Mouse (Mus musculus) megakaryocyte, embryonic 14.5 days (primary cell): ENCODE data around the gene Itih3. TPM values are rescaled to one million over a fixed set of nuclear protein-coding genes. Genes with fewer than 3 reads are reported as not detected.

Experiments used
- H3K27me3 ChIP-seq: replicated peaks from 2 replicates; pipeline ENCODE3; 2012; ENCODE audit warnings: inconsistent platforms
- H3K36me3 ChIP-seq: replicated peaks from 2 replicates; pipeline ENCODE3; 2012; ENCODE audit warnings: low read length, inconsistent platforms, mixed read lengths
- H3K4me1 ChIP-seq: 2 replicates; pipeline ENCODE4 v1.6.1; 2012; ENCODE audit warnings: inconsistent platforms
- H3K4me3 ChIP-seq: replicated peaks from 2 replicates; pipeline ENCODE3; 2012; ENCODE audit warnings: moderate library complexity, mild to moderate bottlenecking, inconsistent platforms
- H3K9me3 ChIP-seq: 2 replicates; pipeline ENCODE4 v1.6.1; 2012; ENCODE audit warnings: inconsistent platforms
- FLI1 ChIP-seq: IDR thresholded peaks from 2 replicates; pipeline ENCODE4 v1.6.1; 2012; ENCODE audit warnings: low read length, inconsistent platforms, mixed read lengths
- GATA1 ChIP-seq: IDR thresholded peaks from 3 replicates; pipeline ENCODE4 v1.6.1; 2012; ENCODE audit warnings: mixed read lengths, low read length, inconsistent platforms, borderline replicate concordance
- polyA plus RNA-seq: library from polyadenylated mRNA; stranded (reverse); fragments of >175 nt; gene quantifications from 2 replicates; pipeline ENCODE4 v1.2.3, GENCODE M21; 2012; ENCODE audit warnings: low replicate concordance; ENCODE audit not compliant: insufficient read depth

Itih3 gene
- polyA plus RNA-seq, 1 experiment = not detected

- TF ChIP-seq GATA1 = no peak
- Histone ChIP-seq H3K4me1 (no peaks in the 10 kb centered on the region; the same call in 1 of the 2 replicates), H3K27me3 (peaks cover 76% of the 10 kb centered on the region), H3K4me3 (no peak overlapping the region), H3K36me3 (no peaks in the 10 kb centered on the region), H3K9me3 (no peaks in the 10 kb centered on the region)
These were observed 9.8 kb upstream of the Itih3 start for GRCm38 (mm10) chr14:30933351-30933750.

GRCm38 (mm10) chr14:30930386-30930785, 6.8 kb upstream of the Itih3 start:
- no peaks in the 10 kb centered on the region; the same call in 1 of the 2 replicates for H3K4me1 ChIP-seq
- no peak for TF ChIP-seq FLI1
- no peak for TF ChIP-seq GATA1
- H3K27me3 ChIP-seq = peaks cover 56% of the 10 kb centered on the region
- no peaks in the 10 kb centered on the region for H3K36me3 ChIP-seq
- peaks cover 12% of the 10 kb centered on the region for H3K9me3 ChIP-seq
- H3K4me3 ChIP-seq = no peak overlapping the region

- H3K4me3 ChIP-seq = no peak overlapping the region
- TF ChIP-seq GATA1 (no peak), FLI1 (no peak)
- peaks cover 45% of the 10 kb centered on the region for H3K27me3 ChIP-seq
- no peaks in the 10 kb centered on the region for H3K36me3 ChIP-seq
- H3K4me1 ChIP-seq = peaks cover 6% of the 10 kb centered on the region
- H3K9me3 ChIP-seq = peaks cover 12% of the 10 kb centered on the region
These were observed 1.9 kb upstream of the Itih3 start for GRCm38 (mm10) chr14:30925492-30925891.

GRCm38 (mm10) chr14:30922053-30922670, 1.4 kb downstream of the Itih3 start:
- H3K36me3 ChIP-seq = no peaks in the 10 kb centered on the region
- peaks cover 8% of the 10 kb centered on the region for H3K4me1 ChIP-seq
- H3K4me3 ChIP-seq = no peak overlapping the region
- TF ChIP-seq FLI1 (no peak), GATA1 (no peak)
- peaks cover 8% of the 10 kb centered on the region for H3K9me3 ChIP-seq
- peaks cover 48% of the 10 kb centered on the region for H3K27me3 ChIP-seq

- H3K4me1 ChIP-seq = peaks cover 12% of the 10 kb centered on the region
- TF ChIP-seq GATA1 (no peak), FLI1 (no peak)
- peaks cover 58% of the 10 kb centered on the region for H3K27me3 ChIP-seq
- H3K4me3 ChIP-seq = no peak overlapping the region
- no peaks in the 10 kb centered on the region for H3K9me3 ChIP-seq
- no peaks in the 10 kb centered on the region for H3K36me3 ChIP-seq
These were observed 7.0 kb downstream of the Itih3 start for GRCm38 (mm10) chr14:30916516-30916915.

- H3K4me3 ChIP-seq = no peak overlapping the region
- no peaks in the 10 kb centered on the region for H3K9me3 ChIP-seq
- peaks cover 46% of the 10 kb centered on the region for H3K27me3 ChIP-seq
- TF ChIP-seq GATA1 (no peak), FLI1 (no peak)
- no peaks in the 10 kb centered on the region for H3K36me3 ChIP-seq
- peaks cover 5% of the 10 kb centered on the region; the same call in 1 of the 2 replicates for H3K4me1 ChIP-seq
These were observed 10.2 kb downstream of the Itih3 start for GRCm38 (mm10) chr14:30913404-30913803.

- Histone ChIP-seq H3K4me1 (peaks cover 13% of the 10 kb centered on the region), H3K27me3 (peaks cover 40% of the 10 kb centered on the region), H3K4me3 (no peak overlapping the region), H3K36me3 (no peaks in the 10 kb centered on the region), H3K9me3 (no peaks in the 10 kb centered on the region)
- TF ChIP-seq FLI1 (no peak), GATA1 (no peak)
These were observed 10.9 kb downstream of the Itih3 start for GRCm38 (mm10) chr14:30912641-30913040.

- peaks cover 23% of the 10 kb centered on the region for H3K4me1 ChIP-seq
- TF ChIP-seq FLI1 = no peak
- TF ChIP-seq GATA1 = no peak
- H3K9me3 ChIP-seq = no peaks in the 10 kb centered on the region
- H3K27me3 ChIP-seq = peaks cover 36% of the 10 kb centered on the region
- H3K4me3 ChIP-seq = no peak overlapping the region
- H3K36me3 ChIP-seq = no peaks in the 10 kb centered on the region
These were observed 12.4 kb downstream of the Itih3 start for GRCm38 (mm10) chr14:30911141-30911540.

- Histone ChIP-seq H3K4me1 (peaks cover 28% of the 10 kb centered on the region), H3K27me3 (peaks cover 15% of the 10 kb centered on the region), H3K9me3 (no peaks in the 10 kb centered on the region), H3K36me3 (no peaks in the 10 kb centered on the region), H3K4me3 (no peak overlapping the region)
- TF ChIP-seq FLI1 = no peak
- no peak for TF ChIP-seq GATA1
These were observed 15.7 kb downstream of the Itih3 start for GRCm38 (mm10) chr14:30907814-30908265.

- H3K36me3 ChIP-seq = no peaks in the 10 kb centered on the region
These were observed 17.6 kb downstream of the Itih3 start for GRCm38 (mm10) chr14:30906001-30906400.

More at GRCm38 (mm10) chr14:30906001-30906400, 17.6 kb downstream of the Itih3 start:
- no peak overlapping the region for H3K4me3 ChIP-seq
- H3K4me1 ChIP-seq = peaks cover 34% of the 10 kb centered on the region
- no peaks in the 10 kb centered on the region for H3K9me3 ChIP-seq
- TF ChIP-seq FLI1 (no peak), GATA1 (no peak)
- peaks cover 4% of the 10 kb centered on the region for H3K27me3 ChIP-seq
